Mouse (Mus musculus) stomach, postnatal 0 days (tissue): ENCODE data around the gene Capn9.

Experiments
- CTCF ChIP-seq: IDR thresholded peaks from 2 replicates; pipeline ENCODE4 v1.5.1; 2016; ENCODE audit warnings: antibody characterized with exemption, low read depth, mild to moderate bottlenecking, moderate library complexity
- EP300 ChIP-seq: optimal IDR thresholded peaks from 2 replicates; pipeline ENCODE3; 2016; ENCODE audit warnings: antibody characterized with exemption

DNA sequence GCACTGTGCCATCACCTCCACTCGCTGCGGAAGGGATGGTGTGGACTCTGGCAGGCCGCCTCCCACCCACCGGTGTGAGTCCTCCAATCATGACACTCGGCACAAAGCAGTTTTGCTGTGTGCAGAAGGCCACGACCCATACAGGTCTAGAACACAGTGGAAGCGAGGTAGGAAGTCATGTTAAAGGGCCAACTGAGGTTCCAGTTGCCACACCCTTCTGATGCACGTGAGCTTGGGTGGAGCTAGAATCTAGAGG lies 59.3 kb downstream of the Capn9 start:
- TF ChIP-seq CTCF, result no peak
- no peak for TF ChIP-seq EP300
